Mouse (Mus musculus): ENCODE results near the gene Adamtsl4. TPM values are rescaled to one million over a fixed set of nuclear protein-coding genes. Genes with fewer than 3 reads are reported as not detected.

Adamtsl4 gene
- total RNA-seq, 1 experiment from 2014 or later = not detected

DNA sequence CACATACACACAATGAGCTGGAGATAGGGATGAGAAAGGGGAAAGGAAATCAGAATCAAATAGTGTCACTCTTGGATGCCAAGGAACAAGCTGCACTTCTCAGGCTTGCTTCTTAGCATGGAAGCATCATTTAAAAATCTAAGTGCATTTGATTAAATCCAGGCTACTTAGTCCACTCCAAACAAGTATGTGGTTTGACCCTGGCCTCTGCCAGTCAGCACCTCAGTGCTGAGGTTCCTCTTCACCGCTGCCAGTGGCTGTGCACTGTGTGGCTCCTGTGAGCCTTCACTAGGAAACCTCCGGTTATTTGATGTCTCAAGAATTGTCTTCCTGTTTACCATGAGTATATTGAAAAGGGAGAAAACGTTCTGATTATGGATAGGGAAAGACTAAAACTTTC, 56.9 kb downstream of the Adamtsl4 start:
- ATAC-seq (replicated peaks in 1 of 2; ENCODE audit: insufficient read depth in 1 of 2, low FRiP score in 2 of 2, low TSS enrichment in 1 of 2, low read depth in 1 of 2, poor library complexity in 2 of 2, severe bottlenecking in 2 of 2) = no peak

DNA sequence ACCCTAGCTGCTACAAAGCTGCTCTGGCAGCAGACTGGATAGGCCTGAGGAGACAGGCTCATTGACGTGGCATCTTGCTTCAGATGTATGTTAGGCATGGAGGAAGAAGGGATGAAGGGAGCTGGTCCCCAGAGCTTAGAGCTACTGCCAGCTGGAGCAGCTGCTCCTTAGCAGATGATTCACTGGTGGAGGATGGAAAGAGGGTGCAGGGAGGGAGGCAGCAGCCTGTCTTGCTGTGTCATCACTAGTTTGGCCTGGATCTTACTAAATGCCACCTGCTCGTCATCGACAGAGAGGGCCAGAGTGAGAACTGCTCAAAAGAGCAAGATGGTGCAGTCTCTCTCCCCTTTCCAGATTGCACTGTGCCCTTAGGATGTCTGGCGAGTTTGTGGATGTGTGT, 58.0 kb downstream of the Adamtsl4 start:
- ATAC-seq (replicated peaks in 1 of 2; ENCODE audit: insufficient read depth in 1 of 2, low FRiP score in 2 of 2, low TSS enrichment in 1 of 2, low read depth in 1 of 2, poor library complexity in 2 of 2, severe bottlenecking in 2 of 2) = no peak

DNA sequence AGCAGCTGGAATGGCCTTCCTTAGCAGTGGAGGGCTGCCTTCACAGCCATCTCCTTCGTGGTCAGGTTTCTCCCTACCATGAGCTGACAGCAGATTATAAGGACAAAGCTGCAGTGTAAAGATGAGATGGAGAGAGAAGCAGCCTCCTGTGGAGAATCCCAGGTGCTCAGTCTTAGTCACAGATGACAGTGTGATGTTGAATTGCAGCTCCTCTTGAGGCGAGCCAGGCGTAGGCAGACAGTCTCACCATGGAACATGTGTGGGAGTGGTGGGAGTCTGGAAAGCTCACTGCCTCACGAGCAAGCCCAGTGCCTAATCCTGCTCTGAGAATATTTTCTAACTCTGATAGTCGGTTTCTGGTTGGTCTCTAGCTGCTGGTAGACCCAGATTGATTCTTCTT, 60.0 kb downstream of the Adamtsl4 start:
- ATAC-seq (replicated peaks in 1 of 2; ENCODE audit: insufficient read depth in 1 of 2, low FRiP score in 2 of 2, low TSS enrichment in 1 of 2, low read depth in 1 of 2, poor library complexity in 2 of 2, severe bottlenecking in 2 of 2) = no peak

Other genes with a start within 250 kb of the Adamtsl4 start
- gene Ctsk, start 188.7 kb downstream of the Adamtsl4 start, total RNA-seq (2017) = not detected in 2 replicates
- gene Ctss, start 161.1 kb downstream of the Adamtsl4 start, total RNA-seq (2017) = 73.4 and 145 TPM in 2 replicates
- not detected in 2 replicates for gene Hormad1, start 128.2 kb downstream of the Adamtsl4 start, total RNA-seq (2017)
- gene Golph3l, start 99.0 kb downstream of the Adamtsl4 start, total RNA-seq (2017) = 67.3 and 71.2 TPM in 2 replicates
- 106 and 109 TPM in 2 replicates for gene Ensa, start 62.9 kb downstream of the Adamtsl4 start, total RNA-seq (2017)
- gene Mcl1, start 29.1 kb downstream of the Adamtsl4 start, total RNA-seq (2017) = 285 and 320 TPM in 2 replicates
- 0.75 and 4.1 TPM in 2 replicates for gene Ecm1, start 51.7 kb upstream of the Adamtsl4 start, total RNA-seq (2017)
- gene Tars2, start 72.3 kb upstream of the Adamtsl4 start, total RNA-seq (2017) = 44.8 and 45.2 TPM in 2 replicates
- 30.7 and 32.6 TPM in 2 replicates for gene Rprd2, start 130.9 kb upstream of the Adamtsl4 start, total RNA-seq (2017)
- 42.8 and 46.1 TPM in 2 replicates for gene Prpf3, start 168.0 kb upstream of the Adamtsl4 start, total RNA-seq (2017)
- gene Mrps21, start 183.6 kb upstream of the Adamtsl4 start, total RNA-seq (2017) = 215 and 264 TPM in 2 replicates
- 9.3 and 15.3 TPM in 2 replicates for gene Ciart, start 194.3 kb upstream of the Adamtsl4 start, total RNA-seq (2017)
- 103 and 119 TPM in 2 replicates for gene BC028528, start 204.1 kb upstream of the Adamtsl4 start, total RNA-seq (2017)
- 22.3 and 28.0 TPM in 2 replicates for gene Aph1a, start 206.1 kb upstream of the Adamtsl4 start, total RNA-seq (2017)
- gene Car14, start 216.8 kb upstream of the Adamtsl4 start, total RNA-seq (2017) = not detected in 2 replicates
- 228 and 484 TPM in 2 replicates for gene Anp32e, start 241.3 kb upstream of the Adamtsl4 start, total RNA-seq (2017)